Mouse (Mus musculus) myocyte (in vitro differentiated cells): ENCODE data around the gene Plaur.

Source experiments
- CEBPB ChIP-seq: IDR thresholded peaks from 2 replicates; pipeline ENCODE4 v1.6.1; 2011; ENCODE audit warnings: mild to moderate bottlenecking, moderate library complexity; ENCODE audit not compliant: poor library complexity, insufficient read depth, severe bottlenecking
- E2F4 ChIP-seq: IDR thresholded peaks from one replicate; pipeline ENCODE4 v1.6.1; 2011; ENCODE audit warnings: mild to moderate bottlenecking, control low read depth, moderate library complexity; ENCODE audit not compliant: insufficient read depth
- MAX ChIP-seq: IDR thresholded peaks from one replicate; pipeline ENCODE4 v1.6.1; 2011; ENCODE audit warnings: low read depth, mild to moderate bottlenecking, control low read depth
- MYOD1 ChIP-seq, 3 experiments: IDR thresholded peaks; one replicate each; pipeline ENCODE4 v1.6.1; 2011; ENCODE audit warnings: control low read depth in 2 of 3, low read depth in 2 of 3, mild to moderate bottlenecking in 2 of 3, moderate library complexity in 1 of 3; ENCODE audit not compliant: insufficient read length in 2 of 3, control insufficient read depth in 1 of 3
- MYOG ChIP-seq, 3 experiments: IDR thresholded peaks; one replicate each; pipeline ENCODE4 v1.6.1; 2011; ENCODE audit warnings: control low read depth in 2 of 3, low read depth in 2 of 3, mild to moderate bottlenecking in 2 of 3; ENCODE audit not compliant: insufficient read length in 2 of 3, control insufficient read depth in 1 of 3, insufficient read depth in 1 of 3
- POLR2A ChIP-seq: IDR thresholded peaks from one replicate; pipeline ENCODE4 v1.6.1; 2011; ENCODE audit warnings: low read depth, mild to moderate bottlenecking, control low read depth, moderate library complexity; ENCODE audit not compliant: insufficient read length
- POLR2AphosphoS2 ChIP-seq: IDR thresholded peaks from one replicate; pipeline ENCODE4 v1.6.1; 2011; ENCODE audit warnings: low read depth, control low read depth; ENCODE audit not compliant: insufficient read length
- SRF ChIP-seq: IDR thresholded peaks from one replicate; pipeline ENCODE4 v1.6.1; 2011; ENCODE audit warnings: low read depth; ENCODE audit not compliant: control insufficient read depth, insufficient read length
- TCF12 ChIP-seq: IDR thresholded peaks from one replicate; pipeline ENCODE4 v1.6.1; 2011; ENCODE audit warnings: mild to moderate bottlenecking, control low read depth; ENCODE audit not compliant: poor library complexity, insufficient read depth, severe bottlenecking
- TCF3 ChIP-seq: IDR thresholded peaks from one replicate; pipeline ENCODE4 v1.6.1; 2011; ENCODE audit warnings: low read depth, control low read depth; ENCODE audit not compliant: insufficient read length
- USF1 ChIP-seq: IDR thresholded peaks from one replicate; pipeline ENCODE4 v1.6.1; 2011; ENCODE audit warnings: low read depth, mild to moderate bottlenecking, control low read depth, moderate library complexity

- TF ChIP-seq MYOG (IDR thresholded peaks at IDR 0.05; ENCODE audit: control insufficient read depth in 1 of 3, insufficient read depth in 1 of 3, insufficient read length in 2 of 3, low read depth in 2 of 3) (no peak), POLR2A (no peak), CEBPB (no peak), POLR2AphosphoS2 (no peak), E2F4 (no peak), TCF12 (no peak), TCF3 (no peak), USF1 (no peak), MAX (no peak), MYOD1 (IDR thresholded peaks at IDR 0.05; ENCODE audit: control insufficient read depth in 1 of 3, insufficient read length in 2 of 3, low read depth in 2 of 3) (no peak), SRF (no peak)
Observed at GRCm38 (mm10) chr7:24469126-24469525, 6.8 kb downstream of the Plaur start.
